Mouse (Mus musculus) urinary bladder, postnatal 14 days (tissue): ENCODE results near the gene Rpl35.
A peak's percentile ranks its signal among the peaks of the same experiment; 100 is the strongest.
"Not testable (repeated sequence)": the region's sequence is repeated elsewhere in the genome, so short reads cannot be mapped to it uniquely, and the experiment has no call there.

Source experiments
- DNase-seq: peaks from one replicate; pipeline ENCODE4 v3.0.0; 2021; ENCODE audit warnings: low spot score

Rpl35 gene

DNA sequence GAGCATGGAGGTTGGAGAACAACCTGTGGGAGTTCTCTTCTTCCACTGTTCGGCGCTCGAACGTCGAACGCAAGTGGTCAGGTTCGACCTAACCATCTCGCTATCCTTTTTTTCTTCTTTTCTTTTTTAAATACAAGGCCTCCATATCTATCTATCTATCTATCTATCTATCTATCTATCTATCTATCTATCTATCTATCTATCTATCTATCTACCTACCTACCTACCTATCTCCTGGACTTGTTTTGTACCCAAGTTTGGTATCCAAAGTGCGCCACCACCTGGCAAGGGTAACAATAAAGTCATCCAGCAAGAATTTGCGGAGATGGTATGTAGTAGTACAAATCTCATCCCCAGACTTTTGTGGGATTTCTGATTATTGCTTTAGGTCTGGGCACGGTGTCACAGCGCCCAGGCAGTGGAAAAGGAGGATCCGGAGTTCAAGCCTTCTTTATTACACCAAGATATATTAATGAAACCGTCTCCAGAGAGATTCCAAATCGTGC, at the start of gene Rpl35:
Gene Rpl35 (minus strand): TSS at position 51 of the 506 bp plus-strand sequence.
- peak; percentile 66 for DNase-seq

DNA sequence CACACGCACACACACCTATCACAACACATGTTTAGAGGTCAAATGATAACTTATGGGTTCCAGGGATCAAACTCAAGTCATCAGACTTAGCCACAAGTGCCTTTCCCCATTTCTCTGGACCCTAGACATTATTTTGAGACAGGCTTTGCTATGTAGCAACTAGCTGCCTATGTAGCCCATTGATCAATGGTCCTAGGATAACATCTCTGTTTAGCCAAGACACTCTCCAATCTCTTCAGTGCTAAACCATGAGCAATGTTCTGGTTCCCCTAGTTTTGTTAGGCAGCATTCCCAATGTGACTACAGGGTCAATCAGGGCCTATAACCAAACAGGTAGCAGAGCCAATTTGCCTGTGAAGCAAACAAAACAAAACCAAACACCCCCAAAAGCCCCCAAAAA, 43.1 kb upstream of the Rpl35 start:
- no peak for DNase-seq

DNA sequence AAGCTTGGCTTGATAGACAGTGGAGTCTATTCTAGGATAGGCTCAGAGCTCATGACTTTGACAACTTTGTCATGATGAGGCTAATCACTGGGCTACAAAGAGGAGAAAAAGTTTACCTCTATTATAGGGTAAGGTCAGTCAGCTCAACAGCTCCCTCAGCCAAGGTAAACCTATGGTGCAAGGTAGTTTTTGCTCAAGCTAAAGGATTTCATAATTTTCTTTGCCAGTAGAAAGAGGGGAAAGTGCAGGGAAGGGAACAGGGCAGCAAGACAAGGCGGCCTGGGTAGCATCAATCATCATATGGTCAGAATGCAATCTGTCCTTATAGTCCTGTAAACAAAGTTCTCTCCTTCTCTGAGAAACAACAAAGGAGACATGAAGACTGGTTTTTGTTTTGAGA, 34.8 kb upstream of the Rpl35 start:
- no peak for DNase-seq

DNA sequence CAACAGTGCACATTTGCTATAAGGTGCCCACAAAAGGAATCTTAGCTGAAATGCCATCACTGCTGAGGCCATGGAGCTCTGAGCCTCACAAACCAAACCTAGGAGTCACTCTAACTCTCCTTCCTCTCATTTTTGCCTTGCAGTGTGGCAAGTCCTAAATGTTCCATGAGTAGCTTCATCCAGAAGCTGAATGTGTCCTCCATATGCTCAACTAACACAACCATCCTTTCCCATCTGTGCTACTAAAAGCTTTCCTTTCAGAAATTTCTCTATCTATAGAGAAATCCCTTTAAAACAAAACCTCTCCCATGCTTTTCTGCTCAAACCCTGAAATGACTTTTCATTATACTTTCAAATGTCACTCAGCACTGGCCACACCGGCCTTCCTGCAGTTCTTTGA, 26.2 kb upstream of the Rpl35 start:
- no peak for DNase-seq

DNA sequence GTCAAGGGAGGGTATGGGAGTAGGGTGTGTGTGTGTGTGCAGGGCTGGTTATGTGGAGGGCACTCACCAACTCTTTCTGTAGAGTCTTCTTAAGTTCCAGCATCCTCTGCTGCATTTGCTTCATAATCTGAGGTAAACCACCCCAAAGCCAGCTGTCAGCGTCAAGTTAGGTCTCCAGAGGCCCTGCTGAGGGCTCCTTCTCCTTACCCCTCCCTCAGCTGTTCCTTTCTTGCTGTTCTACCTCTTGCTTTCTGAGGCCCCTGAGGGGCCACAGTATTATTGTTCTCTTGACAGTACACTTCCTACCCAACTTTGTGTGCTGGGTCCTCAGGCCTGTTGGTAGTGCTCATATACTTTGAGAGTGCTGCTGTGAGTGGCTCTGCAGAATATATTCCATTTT, 14.6 kb upstream of the Rpl35 start:
- no peak for DNase-seq

DNA sequence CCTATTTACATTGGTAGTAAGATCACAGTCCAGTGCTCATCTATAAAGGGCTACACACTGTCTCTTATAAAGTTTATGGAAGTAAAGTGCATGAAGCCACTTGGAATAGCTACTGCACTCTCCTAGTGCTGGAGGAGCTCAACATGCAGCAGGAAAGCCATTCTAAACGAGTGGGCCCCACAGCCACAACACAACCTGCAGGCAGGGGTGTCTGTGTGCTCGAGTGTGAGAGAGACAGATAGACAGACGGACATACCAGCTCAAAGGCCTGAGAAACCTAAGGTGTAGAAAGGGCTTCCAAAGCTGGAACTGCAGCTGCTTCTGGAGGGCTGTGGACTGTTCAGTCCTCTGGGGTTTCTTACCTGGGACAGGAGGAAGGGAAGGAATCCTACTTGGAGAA, 11.2 kb upstream of the Rpl35 start:
- DNase-seq: no peak

DNA sequence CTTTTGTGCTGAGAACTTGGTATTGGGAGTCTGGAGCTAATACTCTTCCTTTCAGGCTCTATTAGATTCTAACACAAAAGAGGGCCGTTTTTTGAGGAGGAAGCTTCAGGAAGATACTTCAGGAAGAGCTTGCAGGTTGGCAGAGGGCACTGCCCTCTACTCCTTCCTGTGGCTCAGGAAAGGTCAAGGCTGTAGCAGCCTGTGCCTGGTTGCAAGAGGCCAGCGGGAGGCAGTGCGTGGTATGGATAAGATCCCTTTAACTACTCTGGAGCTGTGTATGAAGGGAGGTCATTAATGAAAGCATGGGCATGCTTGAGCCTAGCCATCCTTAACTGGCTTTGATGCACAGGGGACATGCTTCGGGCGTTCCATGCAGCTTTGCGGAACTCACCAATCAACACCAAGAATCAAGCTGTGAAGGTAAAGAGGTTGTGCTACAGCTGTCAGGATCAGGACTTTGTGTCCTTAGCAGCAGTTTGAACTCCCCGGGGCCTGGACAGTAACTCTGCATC, 7.4 kb upstream of the Rpl35 start:
- no peak for DNase-seq

DNA sequence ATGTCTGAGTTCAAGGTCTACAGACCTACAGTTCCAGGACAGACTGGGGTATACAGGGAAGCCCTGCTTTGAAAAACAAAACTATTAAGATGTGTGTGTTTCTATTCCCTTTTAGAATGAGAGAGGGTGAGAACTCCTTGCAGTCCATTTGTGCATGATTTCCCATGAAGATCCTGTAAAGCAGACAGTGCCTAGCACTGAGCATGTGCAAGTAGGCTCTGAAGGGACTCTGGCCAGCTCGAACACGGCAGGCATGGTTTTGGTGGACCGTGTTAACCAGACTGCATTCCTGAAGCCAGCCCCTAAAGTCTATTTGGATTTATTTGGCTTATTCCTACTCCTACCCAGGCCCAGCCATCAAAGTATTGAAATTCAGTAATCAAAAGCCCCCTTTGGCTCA, 6.5 kb upstream of the Rpl35 start:
- DNase-seq: no peak

DNA sequence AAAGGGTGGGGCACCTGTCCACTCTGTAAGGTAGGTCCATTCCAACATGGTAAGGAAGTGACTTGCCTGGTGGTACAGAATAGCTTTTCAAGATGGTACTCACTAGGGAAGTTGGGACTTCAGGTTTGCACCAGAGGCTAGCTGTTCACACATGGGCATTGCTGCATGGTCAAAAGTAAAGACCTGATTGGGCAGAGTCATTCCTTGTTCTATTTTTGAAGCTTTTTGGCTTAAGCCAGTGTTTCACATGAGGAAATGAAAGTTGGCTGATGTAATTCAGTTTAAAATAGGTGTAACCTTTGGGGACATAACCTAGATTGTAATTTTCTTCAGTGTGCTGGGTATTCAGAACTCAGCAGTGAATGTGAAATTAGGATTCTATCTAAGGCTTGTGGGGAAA, 5.8 kb upstream of the Rpl35 start:
- no peak for DNase-seq

DNA sequence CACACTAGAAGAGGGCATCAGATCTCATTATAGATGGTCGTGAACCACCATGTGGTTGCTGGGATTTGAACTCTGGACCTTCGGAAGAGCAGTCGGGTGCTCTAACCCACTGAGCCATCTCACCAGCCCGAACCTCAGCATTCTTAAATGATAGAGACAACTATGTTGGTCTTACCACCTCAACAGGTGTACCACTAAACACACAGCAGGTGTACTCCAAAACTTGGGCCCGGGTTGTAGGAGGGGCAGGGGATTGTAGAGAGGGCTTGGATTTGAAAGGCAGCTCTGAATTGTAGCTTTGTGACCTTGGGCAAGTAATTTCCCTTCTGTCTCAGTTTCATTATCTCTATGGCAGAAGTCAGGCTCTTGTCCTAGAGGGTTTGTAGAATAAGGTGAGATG, 4.7 kb upstream of the Rpl35 start:
- not testable (repeated sequence) for DNase-seq

DNA sequence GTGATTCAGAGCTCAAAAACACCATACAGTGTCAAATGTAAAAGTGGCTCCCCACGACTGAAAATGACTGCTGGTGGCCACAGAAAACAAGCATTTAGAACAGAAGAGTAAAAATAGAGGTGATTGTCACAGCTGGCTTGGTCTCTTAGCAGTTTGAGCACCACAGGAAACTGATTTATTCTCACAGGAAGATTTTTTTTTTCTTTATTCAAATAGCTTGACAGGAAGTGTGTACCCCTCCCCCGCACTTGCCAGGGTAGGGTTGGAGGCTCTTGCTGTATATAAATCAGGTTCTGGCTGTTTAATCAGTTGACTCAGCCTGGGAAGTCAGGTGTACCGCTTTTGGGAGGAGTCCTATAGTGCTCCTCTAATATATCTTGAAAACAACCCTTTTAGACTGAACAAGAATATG, 3.5 kb upstream of the Rpl35 start:
- DNase-seq: peak; percentile 80

DNA sequence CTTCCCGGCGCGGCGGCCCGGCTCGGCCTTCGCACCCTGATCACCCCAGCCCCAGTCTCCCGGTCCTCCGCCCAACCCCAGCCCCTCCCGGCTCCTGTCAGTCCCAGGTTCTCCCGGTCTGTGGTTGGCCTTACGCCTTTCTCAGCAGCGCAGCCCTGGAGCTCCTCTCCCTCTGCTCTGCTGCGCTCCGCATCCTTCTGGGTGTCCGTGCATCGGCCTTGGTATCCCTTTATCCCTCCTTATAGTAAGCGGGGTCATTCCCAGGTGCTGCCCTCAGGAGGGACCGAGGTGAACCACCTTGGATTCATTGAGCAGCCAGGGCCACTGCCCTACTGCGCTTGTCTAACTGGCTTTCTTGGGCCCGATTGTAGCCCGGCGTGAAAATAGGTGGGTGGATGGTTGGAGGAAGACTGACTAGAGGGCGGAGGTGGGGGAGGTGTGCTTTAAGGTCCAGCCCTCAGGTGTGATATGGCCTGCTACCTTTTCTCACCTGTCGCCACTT, 3.0 kb upstream of the Rpl35 start:
- DNase-seq: peak; percentile 43

DNA sequence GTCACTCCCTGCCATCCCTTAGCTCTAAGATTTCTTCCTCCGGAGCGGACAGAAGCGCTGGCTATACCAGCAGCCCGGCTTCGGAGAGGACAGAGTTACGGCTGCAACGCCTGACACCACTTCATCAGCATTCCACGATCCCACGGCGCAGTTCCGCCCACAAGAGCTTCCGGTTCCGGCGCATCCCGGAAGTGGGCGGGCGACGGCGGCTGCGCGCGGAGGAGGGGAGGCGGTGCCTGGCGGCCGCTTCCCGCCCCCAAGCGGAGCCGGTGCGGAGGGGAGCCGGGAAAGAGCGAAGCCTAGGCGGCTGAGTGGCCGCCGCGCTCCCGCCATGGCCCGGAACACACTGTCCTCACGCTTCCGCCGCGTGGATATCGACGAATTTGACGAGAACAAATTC, 2.4 kb upstream of the Rpl35 start:
- peak; percentile 94 for DNase-seq

DNA sequence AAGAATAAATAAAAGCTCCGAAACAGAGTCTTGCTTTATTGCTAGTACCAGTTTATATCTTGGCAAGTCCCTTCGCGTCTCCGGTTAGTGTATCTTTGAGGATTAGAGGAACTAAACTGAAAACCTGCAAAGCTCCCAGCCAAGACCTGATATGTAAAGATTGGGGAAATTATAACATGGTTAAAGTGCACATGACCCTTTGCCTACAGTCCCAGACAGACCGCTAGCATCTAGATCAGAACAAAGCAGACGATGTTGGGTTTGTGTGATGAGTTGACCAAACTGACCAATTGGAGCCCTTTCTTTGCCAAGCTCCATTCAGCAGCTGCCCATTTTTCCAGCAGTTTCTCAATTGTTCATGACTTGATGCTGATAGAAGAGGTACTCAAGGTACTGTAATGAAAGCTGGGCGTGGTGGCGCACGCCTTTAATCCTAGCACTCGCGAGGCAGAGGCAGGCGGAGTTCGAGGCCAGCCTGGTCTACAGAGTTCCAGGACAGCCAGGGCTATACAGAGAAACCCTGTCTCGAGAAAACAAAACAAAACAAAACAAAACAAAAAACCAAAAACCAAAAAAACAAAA, 816 bp upstream of the Rpl35 start:
- DNase-seq: no peak

DNA sequence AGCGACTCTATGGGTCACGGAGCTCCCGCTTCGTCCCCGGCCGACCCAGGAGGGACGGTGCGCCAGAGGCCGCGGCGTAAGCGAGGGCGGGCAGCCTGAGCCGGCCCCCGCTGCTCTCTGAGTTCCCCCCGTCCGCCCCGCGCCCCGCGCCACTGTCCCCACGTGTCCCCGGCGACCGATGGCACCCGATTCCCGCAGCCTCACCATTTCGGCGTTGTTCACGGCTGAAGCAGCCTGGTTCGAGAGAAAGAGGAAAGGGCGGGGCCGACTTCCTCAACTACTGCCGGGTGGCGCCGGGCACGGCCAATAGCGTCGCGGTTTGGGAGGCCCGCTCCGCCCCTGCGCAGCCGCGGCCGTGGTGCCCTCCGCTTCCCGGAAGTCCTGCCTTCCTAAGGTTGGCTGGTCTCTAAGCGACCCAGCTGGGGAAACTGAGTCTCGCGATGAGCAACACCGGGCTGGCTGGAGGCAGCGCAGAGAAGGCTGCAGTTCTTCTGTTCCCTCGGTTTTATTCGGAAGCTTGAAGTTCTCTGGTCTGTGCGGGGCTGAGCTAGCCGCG, 466 bp downstream of the Rpl35 start, which contains the start of gene Arpc5l:
Gene Arpc5l (plus strand): TSS at position 469 of the 556 bp plus-strand sequence.
- peak; percentile 93 for DNase-seq

DNA sequence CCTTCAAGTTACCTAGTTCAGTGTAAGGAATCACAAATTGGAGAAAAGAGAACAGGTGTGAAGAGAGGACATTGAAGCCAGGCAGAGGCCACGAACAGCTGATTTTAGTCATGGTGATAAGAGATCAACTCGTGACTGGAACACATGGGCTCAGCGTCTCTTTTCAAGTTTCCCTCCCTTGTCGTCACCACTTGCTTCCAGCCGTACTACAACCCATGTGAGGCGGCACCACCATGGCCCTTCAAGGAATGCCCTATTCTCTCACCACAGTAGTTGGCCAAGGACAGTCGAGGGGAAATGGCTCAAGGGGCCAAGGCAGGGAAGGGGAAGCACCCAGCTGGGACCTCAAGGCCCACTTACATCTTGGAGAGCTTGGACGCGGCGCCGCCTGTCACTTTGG, 1.1 kb downstream of the Rpl35 start:
- DNase-seq: no peak

DNA sequence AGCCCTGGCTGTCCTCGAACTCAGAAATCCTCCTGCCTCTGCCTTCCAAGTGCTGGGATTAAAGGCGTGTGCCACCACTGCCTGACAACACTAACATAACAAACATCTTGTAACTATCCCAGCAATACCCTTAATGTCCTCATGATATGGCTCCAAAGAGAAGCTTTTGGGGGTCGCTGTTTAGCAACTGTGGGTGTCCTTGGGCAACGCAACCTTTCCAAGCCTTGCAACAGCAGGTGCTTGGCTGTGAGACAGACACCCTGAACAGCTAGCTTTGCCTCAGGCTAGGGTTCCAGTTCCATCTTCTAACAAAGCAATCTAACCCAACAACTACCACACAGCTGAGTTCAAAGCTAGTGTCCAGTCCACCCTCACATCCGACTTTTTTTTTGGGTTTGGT, 1.9 kb downstream of the Rpl35 start:
- DNase-seq: no peak

DNA sequence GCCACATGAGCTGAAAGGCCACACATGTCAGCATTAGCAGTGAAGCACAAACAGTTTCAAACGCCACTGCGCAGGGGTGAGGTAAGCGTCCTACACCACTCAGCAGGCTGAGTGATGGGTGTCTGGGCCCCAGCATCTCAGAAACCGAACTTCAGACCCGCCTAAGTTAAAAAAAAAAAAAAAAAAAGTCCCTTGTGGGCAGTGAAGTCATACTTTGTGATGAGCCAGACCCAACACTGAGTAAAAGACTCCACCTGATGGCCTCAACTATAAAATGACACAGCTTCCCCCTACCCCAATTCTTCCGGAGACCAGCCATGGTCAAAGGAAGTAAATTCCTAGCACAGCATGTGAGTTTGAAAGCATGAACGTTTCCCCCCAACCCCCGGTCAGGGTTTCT, 2.3 kb downstream of the Rpl35 start:
- no peak for DNase-seq

DNA sequence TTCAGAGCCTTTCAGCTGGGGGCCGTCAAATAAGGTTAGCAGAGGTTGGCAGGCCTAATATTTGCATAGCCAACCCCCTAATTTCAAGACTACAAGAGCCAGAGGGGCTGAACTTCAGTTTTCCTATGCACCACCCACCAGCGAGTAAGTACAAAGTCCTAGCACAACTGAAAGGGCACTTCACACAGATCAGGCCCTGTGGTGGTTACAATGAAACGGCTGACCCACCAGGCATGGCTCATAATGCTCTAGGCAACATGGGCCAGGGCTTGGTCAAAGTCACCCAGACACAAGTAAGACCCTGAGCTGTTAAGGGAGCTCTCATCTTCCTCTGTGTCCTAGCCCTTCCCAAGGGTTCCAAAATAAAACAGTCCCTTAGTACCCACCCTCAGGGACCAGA, 3.6 kb downstream of the Rpl35 start:
- no peak for DNase-seq

DNA sequence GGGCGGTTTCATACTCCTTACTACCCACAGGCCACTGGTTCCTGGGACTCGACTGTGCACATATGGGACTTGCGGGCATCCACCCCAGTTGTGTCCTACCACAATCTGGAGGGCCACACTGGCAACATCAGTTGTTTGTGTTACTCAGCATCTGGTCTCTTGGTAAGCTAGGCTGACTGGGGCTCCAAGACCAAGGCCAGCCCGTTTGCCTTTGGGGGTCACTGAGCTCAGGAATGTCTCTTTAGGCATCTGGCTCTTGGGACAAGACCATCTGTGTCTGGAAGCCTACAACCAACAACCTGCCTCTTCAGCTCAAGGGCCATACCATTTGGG, 4.9 kb downstream of the Rpl35 start:
- no peak for DNase-seq

DNA sequence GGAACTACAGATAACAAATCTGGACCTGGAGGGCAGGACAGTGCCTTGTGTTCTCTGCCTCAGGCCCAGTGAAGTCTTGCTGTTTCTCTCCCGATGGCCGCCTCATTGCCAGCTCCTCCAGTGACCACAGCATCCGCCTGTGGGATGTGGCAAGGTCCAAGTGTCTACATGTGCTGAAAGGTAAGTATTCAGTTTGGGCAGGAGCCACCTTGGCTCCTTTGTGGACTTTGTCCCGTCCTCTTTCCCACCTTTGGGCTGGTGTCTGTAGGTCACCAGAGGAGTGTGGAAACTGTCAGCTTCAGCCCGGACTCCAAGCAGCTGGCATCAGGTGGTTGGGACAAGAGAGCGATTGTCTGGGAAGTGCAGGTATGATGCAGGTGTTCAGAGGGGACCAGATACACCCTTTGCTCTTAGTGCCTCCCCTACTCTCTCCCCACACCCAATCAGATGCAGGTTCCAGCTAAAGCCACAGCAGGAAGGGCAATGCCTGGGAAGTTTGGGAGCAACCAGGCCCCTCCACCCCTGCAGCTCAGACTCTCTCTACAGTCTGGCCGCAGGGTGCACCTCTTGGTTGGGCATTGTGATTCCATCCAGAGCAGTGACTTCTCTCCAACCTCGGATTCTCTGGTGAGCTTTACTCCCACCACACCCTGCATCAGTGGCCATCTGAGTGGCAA, 5.4 kb downstream of the Rpl35 start:
- no peak for DNase-seq

DNA sequence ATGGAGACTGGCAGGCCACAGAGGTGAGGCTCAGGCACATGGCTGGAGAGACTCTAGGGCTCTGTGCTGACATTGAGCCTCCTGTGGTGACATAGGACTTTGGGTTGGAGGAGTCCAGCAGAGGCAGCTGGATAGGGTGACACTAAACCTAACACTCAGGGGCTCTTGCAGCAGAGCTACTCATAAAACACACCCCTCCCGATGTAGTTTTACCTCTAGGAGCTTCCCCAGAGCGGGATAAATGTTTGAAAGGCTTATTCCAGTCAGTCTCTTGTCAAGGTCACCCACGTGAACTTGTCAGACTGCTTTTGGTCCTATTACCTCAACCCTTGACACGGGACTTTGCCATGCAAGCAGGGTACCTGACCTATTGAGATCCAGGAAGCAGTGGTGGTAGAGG, 6.0 kb downstream of the Rpl35 start:
- DNase-seq: no peak
